Mouse (Mus musculus): ENCODE measurements at regions not wholly inside any gene's neighbourhood (a gene's known extent, or its start where the extent isn't known, plus 50 kb on each side); places are given as distances from the start of the nearest gene placed in this dataset.
"Not testable (repeated sequence)": the region's sequence is repeated elsewhere in the genome, so short reads cannot be mapped to it uniquely, and the experiment has no call there.

- DNase-seq (ENCODE audit: low spot score) = not testable (repeated sequence)
Observed at GRCm38 (mm10) chr7:62572316-62572715, 108.0 kb upstream of the Peg12 start.

- DNase-seq (ENCODE audit: low spot score) = no peak
Observed at GRCm38 (mm10) chr7:62571759-62572158, 107.4 kb upstream of the Peg12 start.

DNA sequence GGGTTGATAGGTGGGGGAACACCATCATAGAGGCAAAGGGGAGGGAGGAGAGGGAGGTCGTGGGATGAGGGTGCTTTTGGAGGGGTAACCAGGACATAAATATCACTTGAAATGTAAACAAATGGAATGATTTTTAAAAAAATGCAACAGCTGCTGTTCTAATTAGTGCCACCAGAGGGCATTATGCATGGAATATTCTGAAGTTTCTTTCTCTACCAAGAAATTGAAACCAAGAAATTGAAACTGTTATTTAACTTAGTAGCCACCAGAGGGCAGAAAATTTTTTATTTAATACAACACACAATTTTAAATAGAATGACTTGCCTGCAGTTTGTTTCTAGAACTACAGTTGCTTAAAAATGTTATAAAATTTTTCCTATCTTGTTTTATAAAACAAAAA, 77.9 kb upstream of the Peg12 start:
- peak; percentile 5 for DNase-seq (ENCODE audit: low spot score)

Data from MN1 (cell line).